Mouse (Mus musculus) olfactory bulb, adult 2 months (tissue): ENCODE measurements around the gene Pik3c2g. TPM values are rescaled to one million over a fixed set of nuclear protein-coding genes. Genes with fewer than 3 reads are reported as not detected.

ENCODE experiments used
- H3K27ac ChIP-seq: fragments of 200-500 bp; 2 replicates; pipeline ENCODE4 v1.5.1; 2012; ENCODE audit warnings: low read depth, low read length; ENCODE audit not compliant: insufficient read depth
- H3K4me1 ChIP-seq: fragments of 200-500 bp; 2 replicates; pipeline ENCODE4 v1.6.1; 2012; ENCODE audit warnings: low read length; ENCODE audit not compliant: control insufficient read depth, insufficient read depth
- H3K4me3 ChIP-seq: fragments of 200-500 bp; 2 replicates; pipeline ENCODE4 v1.5.1; 2012; ENCODE audit warnings: mild to moderate bottlenecking, low read depth, low read length, moderate library complexity; ENCODE audit not compliant: insufficient read depth
- CTCF ChIP-seq: fragments of 200-500 bp; IDR thresholded peaks from 2 replicates; pipeline ENCODE4 v1.5.1; 2012; ENCODE audit warnings: low read depth, mild to moderate bottlenecking, low read length, moderate library complexity; ENCODE audit not compliant: insufficient read depth
- POLR2A ChIP-seq: fragments of 200-500 bp; IDR thresholded peaks from 2 replicates; pipeline ENCODE4 v1.6.1; 2012; ENCODE audit warnings: mild to moderate bottlenecking, low read depth, low read length, moderate library complexity; ENCODE audit not compliant: insufficient read depth
- WGBS: fragments of 180-500 bp; shearing (Covaris S2); methylation state at CpG from one replicate; pipeline ENCODE4 v1.1.7; 2018; 5-methylcytosine and 5-hydroxymethylcytosine counted together
- polyA plus RNA-seq: library from polyadenylated mRNA; stranded (reverse); fragments of >200 nt; gene quantifications from 2 replicates; pipeline ENCODE4 v1.2.4, GENCODE M21; 2012; ENCODE audit warnings: low replicate concordance; ENCODE audit not compliant: missing spikeins, insufficient read depth, insufficient read length

The Pik3c2g gene
- polyA plus RNA-seq, 1 experiment, result not detected

DNA sequence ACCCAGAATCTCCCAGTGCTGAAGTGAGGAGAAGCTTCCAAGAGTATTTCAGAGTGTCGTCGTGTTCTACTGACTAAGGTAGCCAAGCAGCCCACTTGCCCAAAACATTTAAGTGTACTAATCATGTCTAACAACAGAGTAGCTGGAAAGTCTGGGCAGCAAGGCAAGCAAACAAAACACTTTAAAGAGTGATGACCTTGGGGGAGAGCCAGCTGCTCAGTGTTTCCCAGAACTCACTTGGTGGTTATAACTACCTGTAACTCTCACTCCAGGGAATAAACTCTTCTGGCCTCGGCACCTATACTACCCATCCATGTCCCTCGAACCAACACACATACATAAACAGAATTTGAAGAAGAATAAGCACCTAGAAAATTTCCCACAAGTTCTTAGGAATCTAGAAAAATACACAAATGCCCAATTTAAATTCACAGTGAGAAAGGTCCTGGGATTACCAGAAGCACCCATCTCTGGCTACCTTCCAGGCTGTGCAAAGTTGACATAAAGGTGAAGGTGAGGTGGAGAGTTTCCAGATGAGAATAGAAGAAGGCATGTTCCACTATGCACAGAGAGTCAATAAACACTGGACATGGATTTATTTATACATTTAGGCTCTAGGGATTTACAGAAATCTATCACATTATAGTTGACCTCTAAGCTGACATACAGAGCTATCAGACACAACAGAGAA is 384.7 kb downstream of the Pik3c2g start:
- 85% methylated on average over 4 of the region's 4 CpGs for WGBS
- no peak overlapping the region for H3K27ac ChIP-seq

DNA sequence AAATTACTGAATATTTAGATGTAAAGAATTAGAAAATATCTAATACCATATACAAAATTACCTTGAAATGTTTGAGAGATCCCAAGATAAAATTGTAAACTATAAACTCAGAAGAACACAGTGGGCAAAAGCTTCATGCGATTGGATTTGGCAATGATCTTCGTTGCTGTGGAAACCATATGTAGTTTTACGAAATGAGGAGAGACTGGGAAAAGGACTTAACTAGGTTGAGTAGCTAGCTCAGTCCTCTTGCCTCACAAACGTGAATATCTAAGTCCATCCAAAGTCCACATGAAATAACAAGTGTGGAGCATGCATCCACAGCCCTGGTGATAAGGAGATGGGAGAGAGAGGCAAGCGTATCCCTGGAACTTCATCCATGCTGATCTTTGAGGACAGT is 387.6 kb downstream of the Pik3c2g start:
- Histone ChIP-seq H3K4me3 (no peak overlapping the region), H3K27ac (no peak overlapping the region), H3K4me1 (no peaks in the 10 kb centered on the region)
- TF ChIP-seq CTCF (no peak), POLR2A (no peak)
- 75% methylated on average over 5 of the region's 5 CpGs for WGBS

More for the DNA sequence above, 384.7 kb downstream of the Pik3c2g start:
- Histone ChIP-seq H3K4me1 (no peaks in the 10 kb centered on the region), H3K4me3 (no peak overlapping the region)
- TF ChIP-seq CTCF (no peak), POLR2A (no peak)

DNA sequence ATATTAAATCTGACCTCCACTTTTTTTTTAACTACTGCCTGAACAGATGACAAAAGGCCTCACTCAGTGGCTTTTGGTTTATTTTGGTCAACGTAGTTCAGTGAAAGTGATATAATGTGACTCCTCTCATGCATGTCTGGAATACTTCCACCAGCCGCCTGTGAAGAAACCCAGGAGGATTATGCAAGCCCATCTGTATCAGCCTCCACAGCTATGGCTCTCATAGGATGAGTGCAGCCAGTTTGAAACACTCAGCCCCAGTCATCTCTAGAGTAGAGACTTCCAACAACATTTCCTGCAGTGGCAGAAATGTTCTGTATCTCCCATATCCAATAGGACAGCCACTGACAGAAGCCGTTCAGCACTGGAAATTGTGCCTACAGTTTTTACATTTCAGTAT is 391.1 kb downstream of the Pik3c2g start:
- TF ChIP-seq CTCF (no peak), POLR2A (no peak)
- Histone ChIP-seq H3K4me1 (no peaks in the 10 kb centered on the region), H3K27ac (no peak overlapping the region), H3K4me3 (no peak overlapping the region)
- 82% methylated on average over 3 of the region's 3 CpGs for WGBS

DNA sequence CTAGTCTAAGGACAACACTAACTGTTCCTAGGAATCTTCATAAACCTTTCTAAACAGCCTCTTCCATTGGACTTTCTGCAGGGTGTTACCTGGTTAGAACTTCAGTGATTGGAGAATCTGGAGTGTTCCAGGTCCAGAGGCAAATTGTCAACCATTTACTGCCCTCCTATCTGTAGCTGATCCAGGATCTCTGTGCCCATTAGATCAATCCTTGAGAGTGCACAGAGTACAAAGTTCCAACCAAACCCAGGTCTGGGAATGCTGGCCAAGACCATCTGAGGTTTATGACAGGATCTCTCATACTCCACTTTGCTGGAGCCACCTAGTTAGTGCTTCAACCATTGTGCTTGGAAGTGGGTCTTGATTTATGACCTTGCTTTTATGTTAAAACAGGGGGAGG is 394.0 kb downstream of the Pik3c2g start:
- Histone ChIP-seq H3K27ac (no peak overlapping the region), H3K4me3 (no peak overlapping the region), H3K4me1 (no peaks in the 10 kb centered on the region)
- TF ChIP-seq POLR2A (no peak), CTCF (no peak)

DNA sequence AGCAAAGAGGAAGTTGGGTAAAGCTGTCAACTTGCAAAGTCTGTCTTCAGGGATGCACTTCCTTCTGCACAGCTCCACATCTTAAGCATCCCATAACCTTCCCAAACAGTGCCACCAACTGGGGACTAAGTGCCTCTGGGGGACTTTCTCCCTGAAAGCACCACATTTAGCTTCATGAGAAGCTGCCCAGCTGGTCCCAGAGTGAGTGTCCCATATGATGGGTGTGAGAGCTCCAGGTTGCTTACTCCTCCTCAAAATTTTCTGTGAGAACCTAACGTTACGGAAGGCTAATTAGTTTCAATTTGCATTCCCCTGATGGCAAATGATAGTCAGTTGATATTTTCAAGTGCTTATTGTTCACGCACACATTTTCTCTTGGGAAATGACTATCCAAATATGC is 397.0 kb downstream of the Pik3c2g start:
- Histone ChIP-seq H3K27ac (no peak overlapping the region), H3K4me3 (no peak overlapping the region), H3K4me1 (no peaks in the 10 kb centered on the region)
- TF ChIP-seq CTCF (no peak), POLR2A (no peak)
- WGBS, result 94% methylated on average over 3 of the region's 3 CpGs

DNA sequence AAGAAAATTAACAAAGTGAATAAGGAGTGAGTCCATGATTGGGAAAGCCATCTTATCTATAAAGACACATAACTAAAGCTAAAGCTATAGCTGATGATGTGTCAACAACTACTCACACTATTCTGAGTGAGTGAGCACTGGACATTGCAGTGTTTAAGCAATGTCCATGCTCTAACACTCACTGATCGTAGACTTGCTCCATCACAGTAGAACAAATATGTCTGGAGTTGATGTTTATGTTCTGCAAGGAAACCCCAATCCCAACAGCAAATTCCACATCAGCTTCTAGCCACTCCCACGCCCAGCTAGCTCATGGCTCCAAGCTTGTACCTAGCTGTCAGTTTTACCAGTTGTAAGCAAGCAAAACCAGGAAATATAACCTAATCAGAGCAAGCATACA is 399.5 kb downstream of the Pik3c2g start:
- Histone ChIP-seq H3K4me1 (0 out of 2 replicates have a peak, but pooled peaks cover 2% of the 10 kb centered on the region), H3K4me3 (no peak overlapping the region), H3K27ac (no peak overlapping the region)
- no peak for TF ChIP-seq CTCF
- TF ChIP-seq POLR2A, result no peak
- 88% methylated on average over 2 of the region's 2 CpGs for WGBS

DNA sequence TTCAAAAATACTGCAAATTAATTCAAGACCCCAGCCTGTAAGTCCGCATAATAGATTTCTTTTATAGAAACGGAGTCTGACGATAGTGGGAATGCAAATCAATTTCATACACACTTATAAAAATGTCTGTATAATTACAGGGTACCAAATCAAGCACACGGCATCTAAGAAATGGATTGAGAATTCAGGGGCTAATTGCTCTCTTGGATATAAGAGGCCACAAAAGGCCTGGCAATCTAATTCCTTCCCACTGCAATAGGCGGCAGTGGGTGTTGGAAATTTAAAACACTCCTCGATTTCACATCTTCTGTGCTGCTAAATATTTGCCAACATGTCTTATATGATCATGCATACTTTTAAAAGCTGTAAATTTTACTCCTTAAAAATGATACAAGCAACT is 402.1 kb downstream of the Pik3c2g start:
- 65% methylated on average over 6 of the region's 6 CpGs for WGBS
- Histone ChIP-seq H3K4me1 (0 out of 2 replicates have a peak, but pooled peaks cover 2% of the 10 kb centered on the region), H3K27ac (no peak overlapping the region), H3K4me3 (no peak overlapping the region)
- TF ChIP-seq POLR2A (no peak), CTCF (no peak)

DNA sequence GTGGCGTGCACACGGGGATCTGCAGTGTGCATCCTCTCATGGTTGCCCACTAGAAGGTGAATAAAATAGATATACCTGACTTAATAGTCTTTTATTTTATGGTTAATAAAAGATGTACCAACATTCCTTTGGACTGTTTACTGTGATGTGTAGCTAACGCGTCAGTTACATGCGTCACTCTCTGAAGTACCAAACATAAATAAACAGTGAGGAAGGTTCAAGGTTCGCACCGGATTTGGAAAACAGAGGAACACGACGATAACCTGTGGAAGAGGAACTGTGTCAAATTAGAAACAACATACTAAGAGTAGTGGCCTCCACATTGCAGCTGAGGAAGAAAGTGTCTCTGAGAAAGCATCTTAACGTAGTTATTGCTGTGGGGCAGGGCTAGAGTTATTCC is 402.6 kb downstream of the Pik3c2g start:
- Histone ChIP-seq H3K4me3 (no peak overlapping the region), H3K4me1 (0 out of 2 replicates have a peak, but pooled peaks cover 2% of the 10 kb centered on the region), H3K27ac (no peak overlapping the region)
- 93% methylated on average over 10 of the region's 10 CpGs for WGBS
- TF ChIP-seq POLR2A, result no peak
- TF ChIP-seq CTCF, result no peak

DNA sequence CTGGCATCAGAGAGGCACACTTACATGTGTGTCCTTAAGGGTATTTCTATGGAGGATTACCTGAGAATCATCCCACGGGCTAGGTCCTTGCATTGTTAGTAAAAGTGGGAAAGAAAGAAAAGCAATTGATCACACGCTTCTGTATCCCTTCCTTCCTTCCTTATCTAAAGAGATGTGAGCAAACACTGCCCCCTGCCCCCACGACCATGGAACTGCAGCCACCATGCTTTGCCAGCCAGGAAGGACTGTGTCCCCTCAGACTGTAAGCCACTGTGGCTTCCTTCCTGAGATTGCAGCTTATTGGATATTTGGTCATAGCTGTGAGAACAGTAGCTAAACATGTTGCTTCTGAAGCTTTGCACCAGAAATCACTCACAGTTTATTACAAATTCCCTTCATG is 418.2 kb downstream of the Pik3c2g start:
- no peak for TF ChIP-seq CTCF
- TF ChIP-seq POLR2A, result no peak
- WGBS, result 81% methylated on average over 3 of the region's 3 CpGs
- no peaks in the 10 kb centered on the region for H3K4me1 ChIP-seq
- no peak overlapping the region for H3K27ac ChIP-seq
- H3K4me3 ChIP-seq, result no peak overlapping the region

Other genes starting within 250 kb of the Pik3c2g start
- not detected in 2 replicates for gene Rergl, start 85.2 kb upstream of the Pik3c2g start, polyA plus RNA-seq